Mouse (Mus musculus): ENCODE measurements at regions not wholly inside any gene's neighbourhood (a gene's known extent, or its start where the extent isn't known, plus 50 kb on each side); places are given as distances from the start of the nearest gene placed in this dataset.
"Not testable (repeated sequence)": the region's sequence is repeated elsewhere in the genome, so short reads cannot be mapped to it uniquely, and the experiment has no call there.

DNA sequence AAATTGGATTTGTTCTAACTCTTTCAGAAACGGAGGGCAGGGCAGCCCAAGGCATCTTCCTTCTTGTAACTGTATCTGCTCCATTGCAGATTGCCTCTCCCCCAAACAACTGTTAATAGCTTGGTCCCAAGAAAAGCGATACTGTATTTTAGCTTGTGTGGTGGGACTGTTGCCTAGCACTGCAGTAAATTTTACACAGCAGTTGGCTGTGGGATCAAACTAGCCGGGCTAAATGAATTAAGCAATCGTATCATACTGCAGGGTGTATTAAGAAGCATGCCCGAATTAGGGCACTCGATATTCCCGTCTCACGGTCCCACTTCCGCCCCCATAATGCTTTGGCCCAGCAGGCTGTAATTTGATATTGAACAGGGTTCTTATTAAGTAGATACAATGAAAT lies 210.2 kb upstream of the 1700056E22Rik start:
- no peak for DNase-seq (ENCODE audit: low read depth, low spot score)

DNA sequence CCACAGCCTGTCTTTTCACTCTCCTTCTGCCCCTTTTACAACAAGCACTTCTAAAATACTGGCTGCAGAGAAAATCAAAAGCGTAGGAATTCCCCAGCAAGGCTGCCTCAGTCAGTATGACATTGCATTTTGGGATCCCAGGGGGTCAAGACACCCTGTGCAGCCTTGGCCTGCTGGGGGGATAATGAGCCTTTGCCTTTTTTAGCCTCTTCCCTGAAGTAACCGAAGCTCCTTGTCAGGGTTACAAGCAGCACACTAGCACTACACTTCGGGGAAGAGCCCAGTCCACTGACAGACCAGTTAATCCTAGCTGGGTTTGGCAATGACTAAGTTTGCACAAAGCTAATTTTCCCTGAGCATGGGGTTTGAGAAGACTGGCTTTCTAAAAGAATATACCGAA lies 207.7 kb upstream of the 1700056E22Rik start:
- no peak for DNase-seq (ENCODE audit: low read depth, low spot score)

DNA sequence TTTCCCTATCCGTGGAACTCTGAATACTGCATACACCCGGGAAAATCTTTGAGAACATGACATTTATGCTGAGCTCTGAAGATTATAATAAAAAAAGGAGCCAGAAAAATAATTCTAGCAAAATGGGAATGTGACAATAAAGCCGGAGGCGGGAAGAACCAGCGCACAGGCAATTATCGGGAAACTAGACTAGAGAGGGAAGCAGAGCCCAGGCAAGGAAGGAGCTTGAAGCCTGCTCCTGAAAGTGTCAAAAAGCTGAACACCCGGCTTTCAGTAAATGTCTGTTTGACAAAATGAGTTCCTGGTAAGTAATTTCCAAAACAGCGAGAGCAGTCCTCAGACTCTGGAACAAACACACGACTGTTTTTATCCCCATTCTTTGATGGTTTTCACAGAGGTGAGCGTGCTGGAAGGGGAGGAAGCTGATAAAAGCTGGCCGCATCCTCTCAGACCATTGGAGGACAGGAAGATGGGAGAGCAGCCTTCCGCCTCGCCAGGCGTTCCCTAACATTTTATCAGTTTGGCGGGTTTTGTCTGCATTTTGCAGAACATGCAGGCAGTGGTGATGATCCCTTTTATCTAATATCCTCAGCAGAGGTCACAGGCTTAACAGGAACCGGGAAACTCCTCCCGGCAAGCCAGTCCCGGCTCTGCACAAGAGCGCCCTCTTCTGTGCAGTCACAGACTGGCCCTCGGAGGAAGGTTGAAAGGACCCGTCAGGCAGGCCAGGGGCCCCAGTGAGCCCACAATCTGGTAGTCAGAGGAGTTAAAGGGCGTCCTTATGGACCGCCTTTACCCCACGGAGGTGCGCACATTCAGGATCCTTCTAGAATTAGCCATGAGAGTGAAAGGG lies 201.3 kb upstream of the 1700056E22Rik start:
- peak; percentile 51 for DNase-seq (ENCODE audit: low read depth, low spot score)

DNA sequence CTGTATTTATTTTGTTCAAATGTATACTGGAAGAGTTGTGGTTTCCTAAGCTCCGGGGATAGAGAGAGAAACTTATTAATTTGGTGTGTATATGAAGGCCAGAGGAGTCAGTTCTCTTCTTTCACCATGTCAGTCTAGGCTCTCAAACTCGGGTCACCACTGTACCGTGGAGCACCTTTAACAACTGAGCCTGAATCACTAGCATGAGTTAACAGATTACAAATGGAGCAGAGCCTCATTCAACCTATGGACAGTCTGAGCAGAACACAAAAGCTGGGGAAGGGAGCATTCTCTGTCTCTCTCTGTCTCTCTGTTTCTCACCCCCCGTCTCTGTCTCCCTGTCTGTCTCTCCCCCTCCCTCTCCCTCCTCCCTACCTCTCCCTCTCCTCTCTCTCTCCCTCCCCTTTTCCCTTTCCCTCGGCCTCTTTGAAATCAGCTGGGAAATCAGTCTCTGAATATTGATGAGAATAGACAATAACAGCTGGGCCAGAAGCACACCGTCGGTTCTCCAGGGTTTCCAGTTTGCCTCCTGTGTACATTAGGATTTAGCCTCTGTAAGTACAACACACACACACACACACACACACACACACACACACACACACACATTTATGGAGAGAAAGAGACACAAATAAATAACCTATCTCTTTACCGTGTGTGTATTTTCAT lies 200.4 kb upstream of the 1700056E22Rik start:
- DNase-seq (ENCODE audit: low read depth, low spot score) = no peak

DNA sequence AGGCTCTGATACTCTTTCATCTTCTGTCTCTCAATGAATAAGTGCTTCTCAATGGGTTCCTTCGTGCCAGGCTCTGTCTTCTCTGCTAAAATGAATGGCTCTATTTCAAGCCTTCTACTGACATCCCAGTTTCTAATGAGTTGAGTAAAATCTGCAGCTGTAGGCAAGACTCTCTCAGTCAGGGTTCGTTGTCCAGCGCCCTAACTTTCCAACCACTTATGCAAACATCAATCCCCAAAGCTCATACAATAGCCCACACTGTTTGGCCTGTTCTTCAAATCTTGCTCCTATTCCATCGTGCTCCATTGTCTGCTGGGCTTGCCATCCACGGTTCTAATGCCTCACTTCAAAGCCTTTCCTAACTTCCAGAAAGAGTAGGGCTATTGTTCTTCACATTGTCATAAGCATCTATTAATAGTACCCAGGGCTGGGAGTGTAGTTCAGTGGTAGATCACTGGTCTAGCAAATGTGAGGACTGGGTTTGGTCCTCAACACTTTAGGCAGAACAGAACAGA lies 199.7 kb upstream of the 1700056E22Rik start:
- DNase-seq (ENCODE audit: low read depth, low spot score) = no peak

DNA sequence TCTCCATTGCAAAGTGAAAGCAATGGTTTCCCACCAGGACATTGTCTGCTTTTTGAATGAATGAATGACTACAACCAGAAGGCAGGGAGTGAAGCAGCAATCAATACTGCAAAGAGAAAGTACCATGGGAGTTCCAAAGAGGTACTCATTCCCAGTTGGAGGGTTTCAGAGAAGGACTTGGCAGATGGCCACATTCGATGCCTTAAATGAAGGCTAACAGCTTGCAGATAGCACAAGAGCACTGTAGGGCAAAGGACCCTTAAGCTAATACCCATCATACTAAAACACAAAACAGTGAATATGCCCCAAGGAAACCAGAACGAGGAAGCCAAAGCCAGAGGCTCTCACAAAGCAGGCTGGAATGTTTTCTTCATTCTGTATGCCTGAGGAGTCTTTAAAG lies 188.2 kb upstream of the 1700056E22Rik start:
- no peak for DNase-seq (ENCODE audit: low read depth, low spot score)

DNA sequence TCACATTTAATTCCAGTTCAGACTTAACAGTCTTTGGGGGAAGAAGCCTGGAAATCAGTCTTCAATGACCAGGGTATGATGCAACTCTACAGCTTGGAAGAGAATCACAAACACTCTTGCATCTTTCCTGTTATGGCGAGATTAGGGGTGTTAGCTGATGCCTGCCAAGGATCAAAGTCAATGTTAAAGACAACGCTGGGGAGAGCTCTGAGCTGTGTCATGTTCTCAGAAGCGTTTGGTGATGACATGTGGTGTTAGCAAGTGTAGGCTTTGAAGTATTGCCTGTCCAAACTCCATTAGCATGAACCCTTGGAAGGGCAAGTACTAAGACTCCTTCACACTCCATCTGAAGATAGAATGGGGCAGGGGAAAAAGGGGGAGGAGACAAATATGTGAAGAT lies 187.7 kb upstream of the 1700056E22Rik start:
- DNase-seq (ENCODE audit: low read depth, low spot score) = no peak

DNA sequence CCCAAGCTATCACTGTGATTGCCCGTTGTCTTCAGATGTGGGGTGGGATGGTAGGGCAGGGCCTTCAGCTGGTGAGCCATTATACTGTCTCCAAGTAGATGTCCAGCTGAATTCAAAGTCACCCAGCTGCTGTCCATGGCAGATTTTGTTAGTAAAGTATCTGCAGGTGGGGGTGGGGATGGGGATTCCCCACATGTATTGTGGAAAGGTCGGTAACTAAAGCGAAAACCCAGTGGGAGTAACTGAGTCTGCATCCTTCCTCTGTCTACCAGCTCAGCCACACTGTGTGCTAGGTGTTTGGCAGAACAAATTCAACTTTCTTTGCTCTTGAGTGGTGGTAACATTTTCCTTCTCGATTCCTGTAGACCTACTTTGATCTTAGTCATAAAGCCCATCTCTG lies 163.2 kb upstream of the 1700056E22Rik start:
- DNase-seq (ENCODE audit: low read depth, low spot score) = no peak

DNA sequence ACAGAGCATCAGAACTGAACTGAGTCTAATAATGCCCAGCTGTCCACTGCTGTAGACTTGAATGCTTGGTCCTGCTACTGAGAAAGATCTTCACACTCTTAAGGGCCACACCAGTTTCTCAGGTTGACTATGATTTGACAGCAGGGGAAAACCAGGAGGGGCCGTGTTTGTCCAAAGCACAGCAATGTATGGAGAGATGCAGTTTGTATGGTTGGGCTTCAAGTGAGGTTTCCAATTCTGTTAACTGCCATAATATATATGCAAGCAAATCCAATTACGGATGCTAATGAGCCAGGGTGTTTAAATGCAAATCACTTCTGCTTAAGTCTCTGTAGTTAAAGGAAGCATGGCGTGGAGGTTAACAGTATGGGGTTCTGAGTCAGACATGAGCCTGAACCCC lies 157.2 kb upstream of the 1700056E22Rik start:
- no peak for DNase-seq (ENCODE audit: low read depth, low spot score)

DNA sequence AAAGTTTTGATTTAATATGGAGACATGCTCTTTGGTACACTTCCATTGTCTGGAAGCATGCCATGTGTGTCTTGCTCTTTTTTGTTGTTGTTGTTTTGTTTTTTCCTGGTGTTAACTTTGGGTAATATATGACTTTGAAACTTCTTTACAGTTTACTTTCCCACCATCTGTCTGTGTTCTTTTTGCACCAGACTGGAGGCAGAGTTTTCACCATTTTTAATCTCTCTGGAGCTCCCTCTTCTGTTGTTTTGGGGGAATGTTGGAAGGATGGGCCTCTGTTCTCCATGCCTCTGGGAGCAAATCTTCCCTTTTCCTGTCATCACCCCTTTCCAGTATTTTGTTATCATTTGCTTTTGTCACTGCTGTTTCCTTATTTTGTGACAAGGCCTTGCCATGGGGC lies 153.5 kb upstream of the 1700056E22Rik start:
- DNase-seq (ENCODE audit: low read depth, low spot score) = no peak

DNA sequence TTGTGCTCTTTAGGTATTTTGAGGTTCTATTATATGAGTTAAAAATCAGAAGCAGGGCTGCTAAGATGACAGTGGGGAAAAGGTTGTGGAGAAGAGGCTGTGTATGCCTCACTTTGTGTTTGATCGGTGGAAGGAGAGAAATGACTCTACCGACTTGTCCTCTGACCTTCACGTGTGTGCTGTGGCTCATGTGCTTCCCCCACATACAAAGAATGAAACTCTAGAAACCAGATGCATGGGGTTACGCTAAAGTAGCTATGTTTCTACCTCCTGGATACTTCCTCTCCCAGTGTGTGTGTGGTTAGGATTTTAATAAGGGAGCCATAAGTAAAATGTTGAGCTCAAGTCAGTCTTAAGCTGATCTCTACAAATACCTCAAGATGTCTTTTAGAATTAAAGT lies 148.1 kb upstream of the 1700056E22Rik start:
- no peak for DNase-seq (ENCODE audit: low read depth, low spot score)

DNA sequence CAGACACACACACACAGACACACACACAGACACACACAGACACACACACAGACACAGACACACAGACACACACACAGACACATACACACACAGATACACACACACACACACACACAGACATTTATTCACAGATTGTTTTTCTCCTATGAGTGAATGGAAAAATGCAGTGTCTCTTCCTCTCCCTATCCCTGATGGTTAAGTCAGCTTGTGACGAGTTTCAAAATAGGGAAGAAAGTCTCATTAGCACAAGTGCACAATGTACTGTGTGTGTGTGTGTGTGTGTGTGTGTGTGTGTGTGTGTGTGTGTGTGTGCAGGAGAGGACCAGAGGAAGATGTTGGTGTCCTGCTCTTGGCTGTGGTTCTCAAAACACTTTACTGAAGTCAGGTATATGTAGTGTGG lies 140.3 kb upstream of the 1700056E22Rik start:
- not testable (repeated sequence) for DNase-seq (ENCODE audit: low read depth, low spot score)

DNA sequence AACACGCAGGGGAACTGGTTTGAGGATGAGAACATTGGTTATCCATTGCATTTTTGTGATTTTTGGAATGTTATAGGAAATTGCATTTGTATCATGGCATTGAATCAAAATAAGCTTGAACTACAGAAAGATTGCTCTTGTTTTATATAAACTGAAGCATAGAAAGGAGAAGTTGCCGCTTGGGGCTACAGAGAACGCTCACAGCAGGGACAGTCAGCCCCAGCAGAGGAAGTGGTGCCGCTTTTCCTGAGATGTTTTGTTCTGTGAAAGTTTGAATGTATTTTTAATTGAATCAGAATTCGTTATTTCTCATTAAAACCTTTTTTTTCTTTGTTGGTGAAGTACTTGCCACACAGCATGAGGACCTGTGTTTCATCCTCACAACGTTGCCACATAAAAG lies 139.6 kb upstream of the 1700056E22Rik start:
- DNase-seq (ENCODE audit: low read depth, low spot score) = no peak

DNA sequence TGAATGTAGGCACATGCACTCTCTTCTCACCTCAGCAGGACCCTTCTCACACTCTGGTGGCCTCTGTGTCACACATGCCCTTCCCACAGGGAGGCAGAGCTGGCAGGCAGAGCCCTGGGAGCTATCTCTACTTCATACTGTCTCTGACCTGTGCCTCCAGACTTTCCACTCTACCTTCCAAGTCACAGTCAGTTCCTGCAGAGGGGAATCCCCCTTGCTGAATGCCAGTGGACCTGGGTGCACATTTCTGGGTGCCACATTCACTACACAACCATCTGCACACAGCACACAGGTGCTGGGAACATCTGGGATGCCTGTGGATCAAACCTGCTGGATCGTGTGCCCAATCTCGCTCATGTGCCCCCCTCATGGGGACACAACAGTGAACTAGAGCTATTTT lies 138.9 kb upstream of the 1700056E22Rik start:
- no peak for DNase-seq (ENCODE audit: low read depth, low spot score)

DNA sequence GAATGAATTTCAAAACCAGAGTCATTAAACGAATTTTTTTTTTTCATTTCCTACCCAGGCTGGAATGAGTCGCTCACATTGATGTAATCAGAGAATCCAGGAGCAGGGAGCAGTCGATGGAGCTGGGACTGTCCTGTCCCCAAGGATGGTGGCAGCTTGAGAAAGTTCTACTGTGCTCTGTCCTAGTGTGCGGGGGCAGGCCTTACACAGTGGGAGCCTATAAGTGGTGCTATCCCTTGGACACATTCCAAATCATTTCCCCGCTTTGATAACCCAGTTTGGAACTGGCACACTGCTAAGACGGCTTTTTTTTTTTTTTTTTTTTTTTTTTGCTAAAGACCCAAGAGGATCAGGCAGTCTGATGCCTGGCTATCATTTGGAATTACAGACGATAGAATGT lies 137.5 kb upstream of the 1700056E22Rik start:
- no peak for DNase-seq (ENCODE audit: low read depth, low spot score)

DNA sequence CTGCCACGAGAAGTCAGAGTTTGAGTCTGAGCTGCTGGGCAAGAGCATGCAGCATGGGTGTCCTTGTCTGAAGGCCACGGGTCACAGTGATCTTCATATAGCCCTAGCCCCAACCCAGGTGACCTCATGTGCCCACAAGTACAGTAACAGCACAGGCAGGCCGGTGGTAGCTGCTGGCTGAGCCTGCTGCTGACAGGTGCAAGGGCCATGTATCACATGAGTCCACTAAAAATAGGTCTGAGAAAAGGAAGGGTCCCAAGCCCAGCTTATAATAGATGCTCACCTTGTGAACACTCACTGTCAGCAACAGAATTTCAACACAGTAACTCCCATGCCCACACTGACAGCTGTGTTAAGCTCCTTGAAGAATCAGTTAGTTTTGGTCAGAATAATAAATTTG lies 136.8 kb upstream of the 1700056E22Rik start:
- DNase-seq (ENCODE audit: low read depth, low spot score) = no peak

DNA sequence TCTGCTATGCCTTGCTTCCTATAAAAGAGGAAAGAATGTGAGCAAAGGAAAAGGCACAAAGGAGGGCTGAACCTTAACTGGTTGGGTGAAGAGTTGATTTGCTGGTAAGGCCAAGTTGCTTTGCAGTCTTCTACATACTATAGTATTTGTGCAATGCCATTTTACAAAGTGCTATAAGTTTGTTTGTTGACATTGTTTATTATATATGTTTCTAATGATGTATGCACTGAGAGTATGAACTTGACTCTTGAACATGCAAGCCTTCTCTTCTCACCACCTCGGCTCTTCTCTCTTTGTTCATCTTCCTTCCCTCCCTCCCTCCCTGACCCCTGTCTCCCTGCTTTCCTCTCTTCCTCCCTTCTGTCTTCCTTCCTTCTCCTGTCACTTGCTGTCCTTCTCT lies 135.9 kb upstream of the 1700056E22Rik start:
- DNase-seq (ENCODE audit: low read depth, low spot score) = no peak

DNA sequence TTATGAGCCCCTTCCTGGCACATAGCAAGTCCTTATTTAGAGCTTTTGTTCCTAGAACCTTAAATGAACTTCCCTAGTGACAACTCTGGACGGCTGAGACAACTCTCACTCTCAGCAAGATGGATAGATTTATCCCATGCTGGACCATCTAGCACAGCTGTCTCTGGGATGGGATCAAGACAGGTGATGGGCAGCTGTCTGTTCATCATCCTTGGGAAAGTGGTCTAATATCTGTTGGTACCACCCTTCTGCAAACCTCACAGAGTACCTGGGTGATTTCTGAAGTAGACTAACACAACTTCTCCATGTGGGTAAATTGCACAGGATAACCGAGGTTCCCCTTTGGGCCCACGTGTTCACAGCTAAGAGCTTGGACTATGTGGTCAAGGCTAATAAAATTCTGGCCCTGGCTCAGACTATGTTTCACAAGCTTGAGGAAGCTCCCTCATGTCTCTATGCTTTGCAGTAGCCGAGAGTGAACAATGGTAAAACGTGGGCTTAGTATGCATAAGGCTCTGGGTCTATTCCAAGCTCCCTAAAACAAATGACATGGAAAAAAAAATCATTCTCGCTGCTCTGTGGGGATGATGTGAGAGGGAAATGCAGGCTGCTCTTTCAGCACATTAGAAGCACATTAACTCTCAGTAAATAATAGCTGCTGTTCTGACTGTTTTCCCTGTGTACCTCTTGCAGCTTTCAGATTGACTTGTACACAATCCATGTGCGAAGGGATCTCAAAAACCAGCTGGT lies 135.1 kb upstream of the 1700056E22Rik start:
- DNase-seq (ENCODE audit: low read depth, low spot score) = no peak

DNA sequence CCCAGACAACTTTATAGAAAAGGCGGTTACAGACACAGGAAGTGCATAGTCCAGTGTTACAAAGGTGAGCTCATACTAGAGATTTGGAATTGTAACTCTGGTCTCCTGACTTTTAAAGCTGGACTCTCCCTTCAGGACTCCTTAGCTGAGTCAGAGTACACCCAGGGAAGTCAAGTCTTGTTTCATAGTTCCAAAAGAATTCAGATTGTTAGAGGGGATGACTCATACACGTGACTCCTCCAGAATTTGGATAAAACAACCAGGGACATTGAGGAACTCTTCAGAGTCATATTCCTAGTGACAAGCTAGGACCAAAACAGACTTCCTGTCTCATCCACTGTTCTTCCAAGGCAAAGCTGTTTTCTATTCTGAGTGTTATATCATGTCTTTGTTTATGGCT lies 132.8 kb upstream of the 1700056E22Rik start:
- DNase-seq (ENCODE audit: low read depth, low spot score) = no peak

DNA sequence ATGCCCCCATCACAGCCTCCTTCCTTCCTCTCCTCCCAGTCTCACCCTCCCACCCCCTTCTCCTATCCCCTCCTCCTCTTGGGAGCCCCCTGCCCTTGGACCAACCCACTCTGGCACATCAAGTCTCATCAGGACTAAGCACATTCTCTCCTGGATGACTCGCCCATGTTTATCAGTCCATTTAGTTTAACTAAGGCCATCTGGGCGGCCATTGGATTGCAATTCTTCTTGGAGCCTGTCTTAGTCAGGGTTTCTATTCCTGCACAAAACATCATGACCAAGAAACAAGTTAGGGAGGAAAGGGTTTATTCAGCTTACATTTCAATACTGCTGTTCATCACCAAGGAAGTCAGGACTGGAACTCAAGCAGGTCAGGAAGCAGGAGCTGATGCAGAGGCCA lies 128.4 kb upstream of the 1700056E22Rik start:
- not testable (repeated sequence) for DNase-seq (ENCODE audit: low read depth, low spot score)

DNA sequence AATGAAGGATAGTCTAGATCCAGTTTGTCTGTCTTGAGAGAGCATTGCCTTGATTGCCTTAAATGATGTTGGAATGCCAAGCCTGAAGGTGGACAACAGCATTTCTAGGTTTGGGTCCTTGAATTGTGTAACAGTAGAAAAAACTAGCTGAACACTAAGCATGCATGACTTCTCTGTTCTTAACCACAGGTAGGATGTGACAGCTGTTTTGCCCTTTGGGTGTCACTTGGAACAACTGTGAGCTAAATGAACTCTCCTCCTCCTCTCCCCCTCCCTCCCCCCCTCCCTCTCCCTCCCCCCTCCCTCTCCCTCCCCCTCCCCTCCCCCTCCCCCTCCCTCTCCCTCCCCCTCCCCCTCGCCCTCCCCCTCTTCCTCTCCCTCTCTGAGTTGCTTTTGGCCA lies 113.6 kb upstream of the 1700056E22Rik start:
- no peak for DNase-seq (ENCODE audit: low read depth, low spot score)

DNA sequence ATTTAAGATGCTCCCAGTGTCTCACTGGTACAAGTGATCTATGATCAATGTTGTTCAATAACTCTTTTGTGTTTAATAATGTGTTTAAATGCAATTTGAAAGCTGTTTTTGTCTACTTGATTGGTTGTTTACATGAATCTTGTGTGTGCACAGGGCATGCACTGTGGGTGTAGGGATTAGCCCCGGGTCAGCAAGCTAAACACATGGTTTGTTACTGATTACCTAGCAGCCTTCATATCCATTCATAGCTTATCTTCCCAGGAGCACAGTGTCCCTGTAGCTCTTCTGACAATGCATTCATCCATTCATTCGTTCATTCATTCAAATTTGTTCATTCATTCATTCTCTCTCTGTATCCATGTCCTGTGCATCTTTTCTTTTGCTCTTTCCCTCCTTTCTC lies 108.9 kb upstream of the 1700056E22Rik start:
- DNase-seq (ENCODE audit: low read depth, low spot score) = no peak
